Mouse (Mus musculus) natural killer cell, adult 2 months (primary cell): ENCODE results near the gene Thap4.
A peak's percentile ranks its signal among the peaks of the same experiment; 100 is the strongest.
"Not testable (repeated sequence)": the region's sequence is repeated elsewhere in the genome, so short reads cannot be mapped to it uniquely, and the experiment has no call there.

Source experiments
- DNase-seq, 2 experiments: peaks; one replicate each; pipeline ENCODE4 v3.0.0; 2022; ENCODE audit warnings: low spot score in 2 of 2

The Thap4 gene

DNA sequence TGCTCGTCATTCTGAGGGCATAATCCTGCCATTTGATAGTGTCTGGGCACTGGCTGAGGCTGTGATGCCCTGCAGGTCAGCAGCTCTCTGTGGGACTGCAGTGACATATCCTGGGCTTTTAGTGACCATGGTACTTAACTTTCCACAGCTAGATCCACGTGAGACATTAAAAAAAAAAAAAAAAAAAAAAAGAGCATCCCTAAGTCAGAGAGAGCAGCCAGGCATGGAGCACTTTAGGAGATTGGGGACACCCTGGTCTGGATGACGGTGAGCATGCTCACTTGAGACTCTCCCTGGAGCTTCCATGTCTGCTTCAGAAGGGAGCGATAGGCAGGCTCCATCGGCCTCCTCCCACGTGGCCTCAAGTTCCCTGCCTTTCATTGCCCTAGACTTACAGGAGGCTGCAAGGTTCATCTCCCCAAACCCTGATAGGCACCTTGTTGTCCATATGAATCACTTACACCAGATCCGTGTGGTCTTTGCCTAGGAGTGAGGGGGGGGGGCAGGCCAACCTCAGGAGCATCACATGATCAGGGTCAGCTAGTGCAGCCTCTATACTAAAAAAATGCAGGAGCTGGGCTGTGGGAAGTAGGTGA, 64.7 kb downstream of the Thap4 start:
- no peak for DNase-seq

- DNase-seq: no peak
Measured at GRCm38 (mm10) chr1:93688154-93688553, 66.5 kb downstream of the Thap4 start.

DNA sequence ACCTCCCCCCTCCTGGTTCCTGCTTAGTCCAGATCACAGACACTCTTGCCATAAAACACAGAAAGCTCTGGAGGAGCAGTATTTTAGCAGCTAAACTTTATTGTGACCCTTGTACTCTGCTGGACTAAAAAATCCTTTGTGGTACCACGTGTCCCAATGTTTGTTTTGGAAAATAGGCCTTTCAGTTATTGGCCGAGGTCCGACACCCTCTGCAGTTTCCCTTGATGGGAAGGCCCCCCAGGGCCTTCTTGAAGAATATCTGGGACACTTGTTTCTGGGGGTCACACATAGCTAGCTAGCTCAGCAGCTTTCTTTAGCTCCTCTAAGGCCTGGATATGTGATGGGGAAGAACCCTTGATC, 67.7 kb downstream of the Thap4 start:
- no peak for DNase-seq

DNA sequence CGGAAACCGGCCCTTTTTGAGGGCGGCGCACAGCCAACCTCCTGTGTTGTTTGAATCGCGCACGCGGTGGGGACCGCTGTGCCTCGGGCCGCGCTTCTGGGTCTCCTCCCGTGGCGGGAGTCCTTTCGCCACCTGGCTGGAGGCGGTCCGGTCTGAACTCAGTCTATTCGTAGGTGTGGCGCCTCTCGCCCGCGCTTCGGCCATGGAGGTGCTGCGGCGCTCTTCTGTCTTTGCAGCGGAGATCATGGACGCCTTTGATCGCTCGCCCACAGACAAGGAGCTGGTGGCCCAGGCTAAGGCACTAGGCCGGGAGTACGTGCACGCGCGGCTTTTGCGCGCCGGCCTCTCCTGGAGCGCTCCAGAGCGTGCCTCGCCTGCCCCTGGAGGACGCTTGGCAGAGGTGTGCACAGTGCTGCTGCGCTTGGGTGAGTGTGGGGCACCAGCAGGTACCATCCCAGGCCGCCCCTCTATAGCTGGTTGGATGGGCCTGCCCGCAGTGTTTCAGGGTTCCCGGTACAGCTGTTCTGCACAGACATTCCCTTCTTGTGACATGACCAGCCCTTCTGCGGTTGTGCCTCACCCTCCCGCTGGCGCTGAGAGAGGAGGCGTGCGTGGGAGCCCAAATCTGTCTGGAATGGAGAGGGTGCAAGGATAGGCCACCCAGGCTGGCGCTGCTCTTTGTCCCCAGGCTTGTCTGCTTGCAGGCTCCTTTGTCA, 68.3 kb downstream of the Thap4 start:
- DNase-seq: no peak

DNA sequence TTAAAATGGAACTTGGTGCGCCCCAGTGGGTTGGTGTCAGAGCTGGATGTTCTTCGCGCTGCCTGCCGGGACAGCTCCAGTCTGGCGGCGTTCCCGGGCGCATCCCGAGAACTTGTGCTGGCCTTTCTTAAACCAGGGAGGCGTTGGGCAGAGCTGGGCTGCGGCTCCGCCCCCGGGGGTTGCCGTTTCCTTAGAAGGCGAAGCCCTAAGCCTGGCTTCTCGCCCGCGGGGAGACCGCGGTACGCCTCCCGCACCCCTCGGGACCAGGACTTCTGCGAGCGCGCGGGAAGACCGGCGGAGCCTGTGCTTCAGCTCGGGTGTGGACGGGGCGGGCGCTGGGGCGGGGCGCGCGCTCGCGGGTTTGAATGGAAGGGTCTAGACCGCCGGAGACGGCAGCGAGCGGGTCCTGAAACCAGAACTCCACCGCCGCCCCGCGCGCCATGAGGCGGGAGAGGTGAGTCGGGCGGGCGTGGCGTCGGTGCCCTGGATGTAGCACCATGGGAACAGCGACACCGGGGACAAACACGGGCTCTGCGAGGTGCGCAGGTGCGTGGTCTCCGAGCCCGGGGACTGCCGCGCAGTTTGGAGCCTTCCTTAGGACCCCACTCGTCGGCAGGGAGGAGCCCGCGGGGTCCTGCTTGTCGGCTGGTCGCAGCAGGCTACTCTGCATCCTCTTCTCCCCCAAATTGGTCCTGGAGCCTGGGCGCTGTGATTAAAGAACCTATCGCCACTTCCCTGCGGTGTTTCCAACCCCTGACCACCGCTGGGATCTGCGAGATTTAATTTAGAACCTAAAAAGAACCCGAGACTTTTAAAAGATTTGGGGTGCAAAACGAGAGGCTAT, 69.0 kb downstream of the Thap4 start, which contains the start of gene Bok:
TSS of gene Bok (plus strand) at position 260 of the 844 bp plus-strand sequence.
- no peak for DNase-seq

DNA sequence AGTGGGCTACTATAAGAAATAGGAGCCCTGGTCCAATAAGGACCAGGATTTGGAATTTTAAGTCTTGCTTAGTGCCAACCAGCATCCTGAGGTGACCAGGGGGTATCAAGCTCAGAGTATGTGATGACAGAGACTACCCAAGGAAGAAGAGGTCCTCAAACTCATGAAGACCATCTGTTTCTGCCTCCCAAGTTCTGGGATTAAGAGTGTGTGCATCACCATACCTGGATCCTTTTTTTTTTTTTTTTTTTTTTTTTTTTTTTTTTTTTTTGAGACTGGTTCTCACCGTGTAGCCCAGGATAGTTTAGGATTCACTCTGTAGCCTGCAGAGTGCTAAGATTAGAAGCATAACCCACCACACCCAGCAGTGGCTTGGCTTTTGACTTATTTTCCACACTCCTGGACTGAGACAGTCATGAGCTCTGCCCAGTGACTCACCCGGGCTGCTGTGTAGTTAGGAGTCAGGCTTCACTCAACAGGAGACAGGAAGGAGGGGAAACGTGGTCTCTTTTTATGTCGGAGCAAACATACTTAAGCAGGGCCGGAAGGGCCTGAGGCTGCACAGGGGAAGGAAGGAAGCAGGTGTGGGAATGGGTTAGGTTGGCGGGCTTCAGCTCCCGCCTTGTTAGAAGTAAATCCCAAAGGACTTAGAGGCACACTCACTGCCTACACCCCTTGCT, 74.6 kb downstream of the Thap4 start:
- no peak for DNase-seq

DNA sequence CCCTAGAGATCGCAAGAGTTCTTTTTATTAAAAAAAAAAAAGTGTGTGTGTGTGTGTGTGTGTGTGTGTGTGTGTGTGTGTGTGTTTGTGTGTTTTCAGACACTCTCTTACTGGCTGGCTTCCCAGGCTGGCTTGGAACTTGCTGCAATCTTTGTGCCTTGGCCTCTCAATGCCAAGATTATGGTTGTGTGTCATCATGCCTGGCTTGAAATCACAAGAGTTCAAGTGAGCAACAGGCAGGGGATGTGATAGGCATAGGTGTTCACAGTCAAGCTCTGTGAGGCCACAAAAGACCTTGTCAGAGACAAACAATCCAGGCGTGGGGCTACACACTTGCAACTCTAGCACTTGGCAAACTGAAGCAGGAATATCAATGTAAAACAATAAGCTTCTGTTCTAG, 76.3 kb downstream of the Thap4 start:
- no peak for DNase-seq

- DNase-seq: no peak
Measured at GRCm38 (mm10) chr1:93672682-93673081, 82.0 kb downstream of the Thap4 start.

GRCm38 (mm10) chr1:93669941-93670340, 84.7 kb downstream of the Thap4 start:
- DNase-seq: no peak

DNA sequence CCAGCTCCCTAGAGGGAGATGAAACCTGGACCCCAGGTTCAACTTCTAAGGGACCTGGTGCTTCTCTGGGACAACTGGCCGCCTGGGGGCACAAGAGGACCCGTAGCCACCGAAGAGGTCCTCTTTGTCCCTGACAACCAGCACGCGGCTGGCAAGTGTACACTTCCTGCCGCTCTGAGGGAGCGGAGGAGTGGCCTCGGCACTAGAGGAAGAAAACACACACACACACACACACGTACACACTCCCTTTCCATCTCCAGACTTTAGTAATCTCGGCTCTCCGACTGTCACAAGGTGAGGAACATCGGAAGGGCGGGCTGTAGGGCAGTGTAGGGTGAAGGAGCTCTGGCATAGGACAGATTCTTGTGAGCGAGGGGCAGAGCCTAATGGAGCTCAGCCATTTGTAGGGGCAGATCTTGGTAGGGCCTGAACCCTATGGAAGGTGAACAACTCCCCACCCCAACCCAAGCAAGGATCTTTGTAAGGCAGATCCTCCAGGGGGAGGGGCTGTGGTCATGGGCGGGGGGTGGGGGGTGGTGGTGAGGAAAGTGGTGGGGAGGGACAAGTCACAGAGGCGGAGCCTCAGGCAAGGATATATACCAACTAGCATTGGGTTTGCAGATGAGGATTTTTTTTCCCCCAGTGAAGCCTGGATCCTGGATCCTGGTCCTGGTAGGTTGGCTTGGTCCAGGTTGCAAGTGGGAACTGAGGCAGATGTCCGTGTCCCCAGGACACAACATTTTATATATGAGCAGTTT, 85.7 kb downstream of the Thap4 start:
- peak; percentile 63 to 76 for DNase-seq

DNA sequence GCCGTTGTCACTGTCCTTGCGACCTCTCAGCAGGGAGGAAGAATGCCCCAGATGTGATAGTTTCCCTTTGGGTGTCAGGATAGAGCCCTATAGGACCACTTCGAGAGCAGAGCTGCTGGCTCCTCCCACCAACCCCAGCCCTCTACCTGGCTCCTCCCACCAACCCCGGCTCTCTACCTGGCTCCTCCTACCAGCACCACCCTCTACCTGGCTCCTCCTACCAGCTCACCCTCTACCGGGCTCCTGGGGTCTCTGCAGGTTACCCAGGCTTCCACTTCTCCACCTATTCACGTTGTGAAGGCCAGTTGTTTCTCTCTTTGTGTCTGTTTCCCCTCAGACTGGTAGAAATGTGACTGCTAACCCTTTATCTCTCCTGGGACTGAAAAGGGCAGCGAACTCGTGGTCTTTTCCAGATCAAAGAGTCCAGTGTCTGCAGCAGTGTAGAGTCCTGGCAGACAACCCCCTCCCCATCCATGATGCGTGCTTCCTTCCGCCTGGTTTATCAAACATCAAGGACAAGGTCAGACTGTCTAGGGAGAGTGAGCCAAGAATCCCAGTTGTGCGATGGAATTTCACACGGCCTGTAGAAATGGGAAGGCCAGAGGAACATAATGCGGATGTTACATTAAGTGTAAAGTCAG, 86.8 kb downstream of the Thap4 start:
- DNase-seq: peak; percentile 38 to 66

- DNase-seq: not testable (repeated sequence)
Measured at GRCm38 (mm10) chr1:93658559-93658958, 96.1 kb downstream of the Thap4 start, which contains the start of gene Stk25. TSS of gene Stk25 (minus strand) at chr1:93658659.

- DNase-seq: no peak
Measured at GRCm38 (mm10) chr1:93657025-93657360, 97.7 kb downstream of the Thap4 start.

DNA sequence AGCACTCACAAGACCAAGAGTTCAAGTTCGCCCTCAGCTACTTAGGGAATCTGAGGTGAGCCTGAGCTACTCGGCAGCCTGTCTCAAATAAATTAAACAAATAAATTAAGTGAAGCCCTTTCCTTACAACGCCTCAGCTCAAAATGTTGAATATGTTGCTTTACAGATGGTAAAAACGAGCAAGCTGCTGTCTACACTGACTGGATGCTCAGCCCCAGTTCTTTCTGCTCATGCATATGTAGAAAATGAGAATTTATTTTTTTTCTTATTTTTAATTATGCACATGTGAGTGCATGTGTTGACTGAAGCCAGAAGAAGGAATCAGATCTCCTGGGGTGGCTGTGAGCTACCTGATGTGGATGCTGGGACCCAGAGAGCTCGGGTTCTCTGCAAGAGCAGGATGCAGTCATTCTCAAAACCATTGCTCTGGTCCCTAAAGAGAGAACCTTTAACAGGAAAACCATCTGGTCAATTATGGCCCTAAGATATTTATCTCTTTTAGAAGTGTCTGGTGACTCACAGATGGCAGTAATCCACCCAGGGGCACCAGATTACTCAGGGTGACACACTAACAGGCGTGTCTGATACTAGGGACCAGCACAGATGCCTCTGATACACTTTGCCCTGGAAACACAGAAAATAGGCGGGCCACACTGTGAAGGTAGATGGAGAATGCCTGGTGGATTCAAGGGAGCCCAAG, 98.2 kb downstream of the Thap4 start:
- no peak for DNase-seq

GRCm38 (mm10) chr1:93654798-93655197, 99.9 kb downstream of the Thap4 start:
- no peak for DNase-seq

- DNase-seq: no peak
Measured at GRCm38 (mm10) chr1:93654275-93654674, 100.4 kb downstream of the Thap4 start.
